Mouse (Mus musculus): ENCODE results near the gene Tmcc2. TPM values are rescaled to one million over a fixed set of nuclear protein-coding genes. Genes with fewer than 3 reads are reported as not detected.

Tmcc2 gene
- polyA plus RNA-seq, 2 experiments: 285 to 327 TPM

GRCm38 (mm10) chr1:132433349-132433748 is 42.3 kb upstream of the Tmcc2 start:
- ATAC-seq (ENCODE audit: insufficient read depth) (no peak), DNase-seq (ENCODE audit: low read depth in 3 of 3, low spot score in 3 of 3) (no peak)
- TF ChIP-seq EP300 (IDR thresholded peaks at IDR 0.05; ENCODE audit: low read depth) (no peak), CTCF (IDR thresholded peaks at IDR 0.05; ENCODE audit: low read depth) (no peak)
- H3K9me3 ChIP-seq (ENCODE audit: control insufficient read depth, low read length): no peaks in the 10 kb centered on the region
- no peaks in the 10 kb centered on the region for H3K27me3 ChIP-seq (ENCODE audit: control insufficient read depth, insufficient read depth, low read length)
- H3K36me3 ChIP-seq (replicated peaks; ENCODE audit: control insufficient read depth, insufficient read depth, low read depth): peaks cover 4% of the 10 kb centered on the region; the same call in 1 of the 2 replicates
- no peak overlapping the region for H3K4me2 ChIP-seq (ENCODE audit: low read depth)
- H3K4me3 ChIP-seq (ENCODE audit: insufficient read depth in 1 of 2, low read depth in 2 of 2, low read length in 2 of 2): no peak overlapping the region
- H3K4me1 ChIP-seq (replicated peaks; ENCODE audit: control insufficient read depth in 2 of 2, insufficient read depth in 2 of 2, low read length in 1 of 2): no peaks in the 10 kb centered on the region
- H3K9ac ChIP-seq (replicated peaks): no peak overlapping the region
- WGBS (ENCODE audit: insufficient replicate concordance): 81% methylated on average over 5 of the region's 5 CpGs
- H3K27ac ChIP-seq: no peak overlapping the region

- H3K9ac ChIP-seq (replicated peaks): no peak overlapping the region
- H3K9me3 ChIP-seq (ENCODE audit: control insufficient read depth, low read length): no peaks in the 10 kb centered on the region
- DNase-seq (ENCODE audit: low read depth in 3 of 3, low spot score in 3 of 3): no peak
- peaks cover 4% of the 10 kb centered on the region; the same call in 1 of the 2 replicates for H3K36me3 ChIP-seq (replicated peaks; ENCODE audit: control insufficient read depth, insufficient read depth, low read depth)
- no peak for TF ChIP-seq CTCF (IDR thresholded peaks at IDR 0.05; ENCODE audit: low read depth)
- no peak for TF ChIP-seq EP300 (IDR thresholded peaks at IDR 0.05; ENCODE audit: low read depth)
- ATAC-seq (ENCODE audit: insufficient read depth): no peak
- 70% methylated on average over 9 of the region's 9 CpGs for WGBS (ENCODE audit: insufficient replicate concordance)
- H3K27me3 ChIP-seq (ENCODE audit: control insufficient read depth, insufficient read depth, low read length): no peaks in the 10 kb centered on the region
- no peak overlapping the region for H3K4me3 ChIP-seq (ENCODE audit: insufficient read depth in 1 of 2, low read depth in 2 of 2, low read length in 2 of 2)
- no peak overlapping the region for H3K27ac ChIP-seq
- H3K4me2 ChIP-seq (ENCODE audit: low read depth): no peak overlapping the region
- no peaks in the 10 kb centered on the region for H3K4me1 ChIP-seq (replicated peaks; ENCODE audit: control insufficient read depth in 2 of 2, insufficient read depth in 2 of 2, low read length in 1 of 2)
Measured at GRCm38 (mm10) chr1:132431716-132432115, 40.6 kb upstream of the Tmcc2 start.

GRCm38 (mm10) chr1:132430818-132431217 is 39.7 kb upstream of the Tmcc2 start:
- H3K4me1 ChIP-seq (replicated peaks; ENCODE audit: control insufficient read depth in 2 of 2, insufficient read depth in 2 of 2, low read length in 1 of 2): no peaks in the 10 kb centered on the region
- peaks cover 4% of the 10 kb centered on the region; the same call in 1 of the 2 replicates for H3K36me3 ChIP-seq (replicated peaks; ENCODE audit: control insufficient read depth, insufficient read depth, low read depth)
- no peaks in the 10 kb centered on the region for H3K9me3 ChIP-seq (ENCODE audit: control insufficient read depth, low read length)
- H3K4me3 ChIP-seq (ENCODE audit: insufficient read depth in 1 of 2, low read depth in 2 of 2, low read length in 2 of 2): no peak overlapping the region
- H3K4me2 ChIP-seq (ENCODE audit: low read depth): no peak overlapping the region
- no peak for DNase-seq (ENCODE audit: low read depth in 3 of 3, low spot score in 3 of 3)
- ATAC-seq (ENCODE audit: insufficient read depth): no peak
- H3K27me3 ChIP-seq (ENCODE audit: control insufficient read depth, insufficient read depth, low read length): no peaks in the 10 kb centered on the region
- 78% methylated on average over 3 of the region's 3 CpGs for WGBS (ENCODE audit: insufficient replicate concordance)
- no peak overlapping the region for H3K9ac ChIP-seq (replicated peaks)
- no peak overlapping the region for H3K27ac ChIP-seq
- no peak for TF ChIP-seq CTCF (IDR thresholded peaks at IDR 0.05; ENCODE audit: low read depth)
- TF ChIP-seq EP300 (IDR thresholded peaks at IDR 0.05; ENCODE audit: low read depth): no peak

- ATAC-seq (ENCODE audit: insufficient read depth) (no peak), DNase-seq (ENCODE audit: low read depth in 3 of 3, low spot score in 3 of 3) (no peak)
- Histone ChIP-seq H3K9me3 (ENCODE audit: control insufficient read depth, low read length) (no peaks in the 10 kb centered on the region), H3K4me2 (ENCODE audit: low read depth) (no peak overlapping the region), H3K4me3 (ENCODE audit: insufficient read depth in 1 of 2, low read depth in 2 of 2, low read length in 2 of 2) (no peak overlapping the region), H3K9ac (replicated peaks) (no peak overlapping the region), H3K4me1 (replicated peaks; ENCODE audit: control insufficient read depth in 2 of 2, insufficient read depth in 2 of 2, low read length in 1 of 2) (no peaks in the 10 kb centered on the region), H3K27ac (no peak overlapping the region), H3K36me3 (replicated peaks; ENCODE audit: control insufficient read depth, insufficient read depth, low read depth) (no peaks in the 10 kb centered on the region; the same call in 1 of the 2 replicates), H3K27me3 (ENCODE audit: control insufficient read depth, insufficient read depth, low read length) (no peaks in the 10 kb centered on the region)
- no peak for TF ChIP-seq CTCF (IDR thresholded peaks at IDR 0.05; ENCODE audit: low read depth)
- TF ChIP-seq EP300 (IDR thresholded peaks at IDR 0.05; ENCODE audit: low read depth): no peak
Measured at GRCm38 (mm10) chr1:132425600-132425999, 34.5 kb upstream of the Tmcc2 start.

- Histone ChIP-seq H3K36me3 (replicated peaks; ENCODE audit: control insufficient read depth, insufficient read depth, low read depth) (no peaks in the 10 kb centered on the region; the same call in 1 of the 2 replicates), H3K4me3 (ENCODE audit: insufficient read depth in 1 of 2, low read depth in 2 of 2, low read length in 2 of 2) (no peak overlapping the region), H3K9me3 (ENCODE audit: control insufficient read depth, low read length) (no peaks in the 10 kb centered on the region), H3K4me2 (ENCODE audit: low read depth) (no peak overlapping the region), H3K4me1 (replicated peaks; ENCODE audit: control insufficient read depth in 2 of 2, insufficient read depth in 2 of 2, low read length in 1 of 2) (peaks cover 4 to 7% of the 10 kb centered on the region in 2 experiments; a peak in 3 of 4 replicates), H3K27me3 (ENCODE audit: control insufficient read depth, insufficient read depth, low read length) (no peaks in the 10 kb centered on the region), H3K27ac (no peak overlapping the region), H3K9ac (replicated peaks) (no peak overlapping the region)
- DNase-seq (ENCODE audit: low read depth in 3 of 3, low spot score in 3 of 3) (no peak), ATAC-seq (ENCODE audit: insufficient read depth) (no peak)
- TF ChIP-seq EP300 (IDR thresholded peaks at IDR 0.05; ENCODE audit: low read depth) (no peak), CTCF (IDR thresholded peaks at IDR 0.05; ENCODE audit: low read depth) (peak; percentile 30; the same call in 1 of the 2 replicates)
- 81% methylated on average over 5 of the region's 5 CpGs for WGBS (ENCODE audit: insufficient replicate concordance)
Measured at GRCm38 (mm10) chr1:132422912-132423696, 32.0 kb upstream of the Tmcc2 start.
